Mouse (Mus musculus) pancreas, adult 10 weeks (tissue): ENCODE results near the gene Ncaph. TPM values are rescaled to one million over a fixed set of nuclear protein-coding genes. Genes with fewer than 3 reads are reported as not detected.

Experiments used
- polyA plus RNA-seq: library from polyadenylated mRNA; stranded (reverse); fragments of 350-450 nt; fragmentation: Illumina TruSeq; extraction: RNeasy Lipid Tissue Mini Kit (QIAGEN cat#74804); gene quantifications from one replicate; pipeline ENCODE4 v1.2.3, GENCODE M21; 2015; ENCODE audit warnings: low read depth, low replicate concordance; ENCODE audit not compliant: insufficient read depth

Gene Ncaph
- polyA plus RNA-seq = not detected

DNA sequence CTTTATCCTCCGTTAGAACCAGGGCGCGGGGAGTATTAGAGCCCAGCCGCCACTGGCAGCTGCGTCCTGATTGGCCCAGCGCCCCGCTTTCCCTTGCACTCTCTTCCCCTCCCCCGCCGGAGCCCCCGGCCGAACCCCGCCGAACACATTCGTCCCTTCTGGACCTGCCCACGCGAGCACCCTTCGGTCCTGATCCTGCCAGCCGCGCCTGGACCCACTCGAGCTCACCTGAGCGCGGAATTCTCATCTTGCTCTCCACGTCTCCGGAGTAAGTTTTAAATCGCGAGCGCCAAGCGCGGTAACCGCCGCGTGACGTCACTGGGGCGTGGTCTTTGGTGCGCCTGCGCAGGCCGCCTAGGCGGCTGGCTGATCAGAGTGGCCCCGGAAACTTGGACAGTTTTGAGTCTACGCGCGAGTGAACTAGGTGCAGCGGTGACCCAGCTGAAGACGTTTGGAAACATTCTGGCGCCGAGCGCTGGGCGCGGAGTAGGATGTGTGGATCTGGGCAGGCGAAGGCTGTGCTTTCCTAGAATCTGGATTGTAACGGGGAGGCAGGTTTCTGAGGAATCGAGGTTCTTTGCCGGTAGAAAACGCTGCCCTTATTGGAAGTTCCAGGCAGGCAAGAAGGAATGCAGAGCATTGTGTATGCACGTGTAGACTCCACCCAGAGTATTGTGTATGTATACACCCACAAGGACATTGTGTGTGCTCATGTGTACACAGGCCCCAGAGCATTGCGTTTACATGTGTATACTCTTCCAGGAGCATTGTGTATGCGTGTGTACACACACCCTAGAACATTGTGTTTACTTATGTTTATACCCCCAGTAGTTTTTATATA lies at the start of gene Ncaph:
Ncaph (minus strand) TSS at position 334 of the 841 bp plus-strand sequence.

DNA sequence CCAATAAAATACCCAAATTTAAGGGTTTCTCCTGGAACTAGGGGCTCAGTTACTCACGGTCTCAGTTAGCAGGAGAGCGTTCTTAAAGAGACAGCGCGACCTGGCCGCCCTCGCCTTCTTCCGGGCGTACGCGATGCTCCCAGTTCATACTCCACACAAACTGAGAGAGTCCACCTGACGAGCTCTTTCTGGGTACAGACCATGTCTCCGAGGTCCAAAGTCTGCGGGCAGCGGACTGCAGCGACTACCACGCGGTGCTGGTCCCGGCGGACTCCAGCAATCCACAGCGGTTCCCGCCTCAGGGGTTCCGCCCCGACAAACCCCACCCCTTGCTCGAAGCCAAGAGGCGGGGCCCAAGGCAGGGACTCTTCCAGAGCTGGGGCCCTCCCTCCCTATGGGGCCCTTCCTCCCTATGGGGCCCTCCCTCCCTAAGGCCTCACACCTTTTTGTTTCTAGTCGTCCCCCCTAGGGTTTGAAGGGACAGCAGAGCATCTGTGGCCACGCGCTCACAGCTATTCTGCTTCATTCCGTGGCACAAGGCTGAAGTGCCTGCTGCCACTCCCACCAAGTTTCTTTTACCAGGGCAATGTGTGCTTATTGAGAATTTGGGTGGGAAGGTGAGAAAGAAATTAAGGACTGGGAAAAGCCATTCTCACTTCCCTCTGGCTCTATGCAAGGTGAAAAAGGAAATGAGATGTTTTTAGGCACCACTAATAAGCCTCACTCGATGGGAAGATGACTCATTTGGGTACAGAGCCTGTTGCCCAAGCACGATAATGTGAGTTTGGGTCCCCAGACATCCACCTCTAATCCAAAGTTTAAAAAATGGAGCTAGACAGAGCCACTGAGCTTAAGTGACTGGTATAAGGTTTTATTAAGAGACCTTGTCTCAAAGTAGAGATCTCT lies 9.7 kb upstream of the Ncaph start, which contains the start of gene Itpripl1:
Itpripl1 (minus strand) TSS at position 285 of the 906 bp plus-strand sequence.

DNA sequence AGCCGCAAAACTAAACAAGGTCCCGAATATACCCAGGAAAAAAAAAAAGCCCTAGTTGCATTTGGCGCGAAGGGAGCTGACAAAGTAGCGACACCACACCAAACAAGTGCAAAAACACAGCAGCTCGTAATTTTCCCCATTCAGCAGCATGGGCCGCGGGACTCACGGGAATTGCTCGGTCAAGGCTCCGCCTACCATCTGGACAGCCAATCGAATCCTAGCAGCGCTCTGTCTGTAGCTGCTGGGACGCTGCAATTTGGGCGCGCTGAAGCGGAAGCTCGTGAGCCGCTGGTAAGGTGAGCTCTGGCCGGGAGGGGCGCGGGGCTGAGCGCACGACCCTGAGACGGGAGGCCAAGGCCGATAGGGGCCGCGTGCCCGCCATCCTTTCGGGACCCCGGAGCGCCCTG lies 63.3 kb downstream of the Ncaph start, which contains the start of gene Blvra:
Blvra (plus strand) TSS at position 231 of the 407 bp plus-strand sequence.

Other genes starting within 250 kb of the Ncaph start
- gene Sppl2a, start 200.7 kb downstream of the Ncaph start, polyA plus RNA-seq = 11.6 TPM
- gene Ap4e1, start 125.2 kb downstream of the Ncaph start, polyA plus RNA-seq = 4.8 TPM
- gene Blvra, start 63.3 kb downstream of the Ncaph start, polyA plus RNA-seq = 5.0 TPM
- 2.0 TPM for gene Itpripl1, start 9.5 kb upstream of the Ncaph start, polyA plus RNA-seq
- gene 1810024B03Rik, start 74.3 kb upstream of the Ncaph start, polyA plus RNA-seq = not detected
- 13.8 TPM for gene Snrnp200, start 74.4 kb upstream of the Ncaph start, polyA plus RNA-seq
- gene Ciao1, start 113.9 kb upstream of the Ncaph start, polyA plus RNA-seq = 8.8 TPM
- gene Tmem127, start 114.0 kb upstream of the Ncaph start, polyA plus RNA-seq = 9.6 TPM
- 16.2 TPM for gene Stard7, start 136.3 kb upstream of the Ncaph start, polyA plus RNA-seq
- not detected for gene Dusp2, start 202.2 kb upstream of the Ncaph start, polyA plus RNA-seq
- not detected for gene Astl, start 204.7 kb upstream of the Ncaph start, polyA plus RNA-seq
- gene Adra2b, start 229.3 kb upstream of the Ncaph start, polyA plus RNA-seq = 0.20 TPM